Mouse (Mus musculus) liver, embryonic 14.5 days (tissue): ENCODE data around the gene Mast3. TPM values are rescaled to one million over a fixed set of nuclear protein-coding genes. Genes with fewer than 3 reads are reported as not detected.

Experiments used
- ATAC-seq: fragments of 200-750 bp; cut with Nextera tagmentation; 2 replicates; pipeline ENCODE4 v1.8.0; 2017; ENCODE audit warnings: moderate number of reproducible peaks, mild to moderate bottlenecking, moderate library complexity; ENCODE audit not compliant: insufficient read depth
- DNase-seq, 3 experiments: peaks; one replicate each; pipeline ENCODE4 v3.0.0-alpha.2; 2012 to 2013; ENCODE audit warnings: low read depth in 3 of 3, low spot score in 3 of 3
- H3K27ac ChIP-seq: fragments of 300-500 bp; sonication (generic); 2 replicates; pipeline ENCODE4 v1.5.1; 2014; ENCODE audit warnings: moderate library complexity, mild to moderate bottlenecking, control low read depth, inconsistent platforms
- H3K27me3 ChIP-seq: fragments of 300-500 bp; sonication (generic); 2 replicates; pipeline ENCODE4 v1.6.1; 2014; ENCODE audit warnings: mild to moderate bottlenecking, low read length, moderate library complexity; ENCODE audit not compliant: control insufficient read depth, insufficient read depth
- H3K36me3 ChIP-seq: fragments of 300-500 bp; sonication (generic); replicated peaks from 2 replicates; pipeline ENCODE4 v1.6.1; 2014; ENCODE audit warnings: low read depth; ENCODE audit not compliant: control insufficient read depth, insufficient read depth
- H3K4me1 ChIP-seq, 2 experiments: fragments of 200-500 bp in 1 of 2; fragments of 300-500 bp in 1 of 2; sonication (generic) in 1 of 2; replicated peaks; 2 replicates each; pipeline ENCODE4 v1.6.1; 2012 to 2014; ENCODE audit warnings: antibody characterized with exemption in 1 of 2, inconsistent platforms in 1 of 2, low read length in 1 of 2; ENCODE audit not compliant: control insufficient read depth in 2 of 2, insufficient read depth in 2 of 2
- H3K4me2 ChIP-seq: fragments of 300-500 bp; sonication (generic); 2 replicates; pipeline ENCODE4 v1.6.1; 2014; ENCODE audit warnings: low read depth, mild to moderate bottlenecking, control low read depth, moderate library complexity
- H3K4me3 ChIP-seq, 2 experiments: fragments of 200-500 bp in 1 of 2; fragments of 300-500 bp in 1 of 2; sonication (generic) in 1 of 2; 2 replicates each; pipeline ENCODE4 v1.5.1; 2012 to 2014; ENCODE audit warnings: low read depth in 2 of 2, low read length in 2 of 2, mild to moderate bottlenecking in 2 of 2, control low read depth in 1 of 2, inconsistent platforms in 1 of 2, moderate library complexity in 1 of 2; ENCODE audit not compliant: insufficient read depth in 1 of 2
- H3K9ac ChIP-seq: fragments of 300-500 bp; sonication (generic); replicated peaks from 2 replicates; pipeline ENCODE4 v1.6.1; 2014; ENCODE audit warnings: mild to moderate bottlenecking, control low read depth, moderate library complexity
- H3K9me3 ChIP-seq: fragments of 300-500 bp; sonication (generic); 2 replicates; pipeline ENCODE4 v1.6.1; 2016; ENCODE audit warnings: low read length, mixed read lengths; ENCODE audit not compliant: control insufficient read depth
- CTCF ChIP-seq: IDR thresholded peaks from 2 replicates; pipeline ENCODE4 v1.5.1; 2016; ENCODE audit warnings: antibody characterized with exemption, low read depth, control low read depth
- EP300 ChIP-seq: IDR thresholded peaks from 2 replicates; pipeline ENCODE4 v1.6.1; 2016; ENCODE audit warnings: antibody characterized with exemption, low read depth
- WGBS: fragments of 180-500 bp; shearing (Covaris S2); extraction: QIAGEN DNeasy Blood & Tissue Kit; methylation state at CpG from one replicate; pipeline ENCODE4 v1.1.7; 2014; ENCODE audit not compliant: insufficient replicate concordance; 5-methylcytosine and 5-hydroxymethylcytosine counted together
- polyA plus RNA-seq, 2 experiments: library from polyadenylated mRNA; depleted of rRNA in 1 of 2; stranded (reverse) in 1 of 2; unstranded in 1 of 2; fragments of >200 nt; fragmentation: Nextera tagmentation in 1 of 2; extraction: Ambion mirVana in 1 of 2; gene quantifications; 2 replicates each; pipeline versions ENCODE4 v1.2.1 to v1.2.3; 2012 to 2014

The Mast3 gene
- polyA plus RNA-seq (2012; rRNA removed) (11.1 and 13.0 TPM in 2 replicates), polyA plus RNA-seq (2014; fragmentation: Nextera tagmentation; extraction: Ambion mirVana) (5.4 and 6.3 TPM in 2 replicates)

- H3K9ac ChIP-seq, result peak within 1 kb of the TSS; percentile 59
- peaks cover 10% of the 10 kb centered on the region for H3K27me3 ChIP-seq
- DNase-seq, result peak; percentile 65 to 68 (median 67)
- H3K4me2 ChIP-seq, result peak within 1 kb of the TSS; percentile 96
- H3K36me3 ChIP-seq, result no peaks in the 10 kb centered on the region
- WGBS, result under 1% methylated on average over 45 of the region's 45 CpGs
- TF ChIP-seq CTCF (no peak), EP300 (no peak)
- H3K4me1 ChIP-seq, result peaks cover 23 to 34% of the 10 kb centered on the region in 2 experiments
- peak; percentile 85 for ATAC-seq
- H3K27ac ChIP-seq, result peak within 1 kb of the TSS; percentile 37
- peak within 1 kb of the TSS; percentile 55 to 68 for H3K4me3 ChIP-seq
- H3K9me3 ChIP-seq, result no peaks in the 10 kb centered on the region
Observed at GRCm38 (mm10) chr8:70804481-70805206, at the start of gene Mast3. Gene Mast3 (minus strand): TSS chr8:70805054.

GRCm38 (mm10) chr8:70853863-70854262, 49.0 kb upstream of the Mast3 start:
- no peaks in the 10 kb centered on the region; the same call in 1 of the 2 replicates for H3K27me3 ChIP-seq
- H3K36me3 ChIP-seq, result no peaks in the 10 kb centered on the region
- ATAC-seq (no peak), DNase-seq (no peak)
- no peak overlapping the region for H3K4me3 ChIP-seq
- TF ChIP-seq EP300, result no peak
- no peak for TF ChIP-seq CTCF
- no peak overlapping the region for H3K27ac ChIP-seq
- no peaks in the 10 kb centered on the region for H3K9me3 ChIP-seq
- H3K9ac ChIP-seq, result no peak overlapping the region
- no peak overlapping the region for H3K4me2 ChIP-seq
- WGBS, result 34% methylated on average over 2 of the region's 2 CpGs
- peaks cover 6 to 8% of the 10 kb centered on the region in 2 experiments for H3K4me1 ChIP-seq

GRCm38 (mm10) chr8:70852595-70853231, 47.9 kb upstream of the Mast3 start:
- DNase-seq (no peak), ATAC-seq (no peak)
- WGBS, result 85% methylated on average over 41 of the region's 41 CpGs
- no peak overlapping the region for H3K9ac ChIP-seq
- H3K27ac ChIP-seq, result no peak overlapping the region
- H3K4me2 ChIP-seq, result no peak overlapping the region
- no peaks in the 10 kb centered on the region for H3K36me3 ChIP-seq
- no peak for TF ChIP-seq EP300
- TF ChIP-seq CTCF, result no peak
- H3K4me3 ChIP-seq, result no peak overlapping the region
- peaks cover 6 to 8% of the 10 kb centered on the region in 2 experiments for H3K4me1 ChIP-seq
- H3K9me3 ChIP-seq, result no peaks in the 10 kb centered on the region
- no peaks in the 10 kb centered on the region; the same call in 1 of the 2 replicates for H3K27me3 ChIP-seq

- WGBS, result 48% methylated on average over 6 of the region's 6 CpGs
- H3K4me2 ChIP-seq, result no peak overlapping the region
Observed at GRCm38 (mm10) chr8:70851837-70852236, 47.0 kb upstream of the Mast3 start.

GRCm38 (mm10) chr8:70850947-70851346, 46.1 kb upstream of the Mast3 start:
- Histone ChIP-seq H3K9me3 (no peaks in the 10 kb centered on the region), H3K4me2 (no peak overlapping the region), H3K9ac (no peak overlapping the region), H3K27ac (no peak overlapping the region), H3K27me3 (no peaks in the 10 kb centered on the region), H3K4me1 (peaks cover 6% of the 10 kb centered on the region in 2 experiments), H3K4me3 (no peak overlapping the region), H3K36me3 (no peaks in the 10 kb centered on the region)
- DNase-seq (no peak), ATAC-seq (no peak)
- 71% methylated on average over 4 of the region's 4 CpGs for WGBS
- TF ChIP-seq CTCF (no peak), EP300 (no peak)

More at GRCm38 (mm10) chr8:70851837-70852236, 47.0 kb upstream of the Mast3 start:
- Histone ChIP-seq H3K4me1 (peaks cover 6 to 8% of the 10 kb centered on the region in 2 experiments), H3K36me3 (no peaks in the 10 kb centered on the region), H3K27me3 (no peaks in the 10 kb centered on the region; the same call in 1 of the 2 replicates), H3K9me3 (no peaks in the 10 kb centered on the region), H3K9ac (peak overlapping the region; percentile 31; the same call in 1 of the 2 replicates), H3K27ac (no peak overlapping the region), H3K4me3 (no peak overlapping the region)
- DNase-seq, result no peak
- no peak for TF ChIP-seq CTCF
- TF ChIP-seq EP300, result no peak
- ATAC-seq, result no peak
